Mouse (Mus musculus): Measurements from ENCODE around the gene Cpn1.
A peak's percentile ranks its signal among the peaks of the same experiment; 100 is the strongest.

Cpn1 gene

GRCm38 (mm10) chr19:43986069-43986794 lies at the start of gene Cpn1:
Gene Cpn1 (minus strand): TSS chr19:43986556.
- DNase-seq (ENCODE audit: low read depth), result no peak

GRCm38 (mm10) chr19:44033396-44033795 lies 47.0 kb upstream of the Cpn1 start:
- no peak for DNase-seq (ENCODE audit: low read depth)

- no peak for DNase-seq (ENCODE audit: low read depth)
Measured at GRCm38 (mm10) chr19:44032046-44032744, 45.8 kb upstream of the Cpn1 start.

GRCm38 (mm10) chr19:44030024-44030423 lies 43.7 kb upstream of the Cpn1 start:
- no peak for DNase-seq (ENCODE audit: low read depth)

- no peak for DNase-seq (ENCODE audit: low read depth)
Measured at GRCm38 (mm10) chr19:44028972-44029371, 42.6 kb upstream of the Cpn1 start, which contains the start of gene Cyp2c23. Gene Cyp2c23 (minus strand): TSS chr19:44029208.

- no peak for DNase-seq (ENCODE audit: low read depth)
Measured at GRCm38 (mm10) chr19:44026956-44027530, 40.7 kb upstream of the Cpn1 start.

GRCm38 (mm10) chr19:44024921-44025585 lies 38.7 kb upstream of the Cpn1 start:
- no peak for DNase-seq (ENCODE audit: low read depth)

GRCm38 (mm10) chr19:44023066-44023465 lies 36.7 kb upstream of the Cpn1 start:
- DNase-seq (ENCODE audit: low read depth), result no peak

- peak; percentile 96 for DNase-seq (ENCODE audit: low read depth)
Measured at GRCm38 (mm10) chr19:44021502-44021901, 35.1 kb upstream of the Cpn1 start.

GRCm38 (mm10) chr19:44019739-44020138 lies 33.4 kb upstream of the Cpn1 start:
- no peak for DNase-seq (ENCODE audit: low read depth)

GRCm38 (mm10) chr19:44013862-44014261 lies 27.5 kb upstream of the Cpn1 start:
- no peak for DNase-seq (ENCODE audit: low read depth)

GRCm38 (mm10) chr19:44008784-44009183 lies 22.4 kb upstream of the Cpn1 start:
- no peak for DNase-seq (ENCODE audit: low read depth)

GRCm38 (mm10) chr19:44007186-44007585 lies 20.8 kb upstream of the Cpn1 start:
- DNase-seq (ENCODE audit: low read depth), result peak; percentile 36

- no peak for DNase-seq (ENCODE audit: low read depth)
Measured at GRCm38 (mm10) chr19:44005025-44005424, 18.7 kb upstream of the Cpn1 start.

- DNase-seq (ENCODE audit: low read depth), result no peak
Measured at GRCm38 (mm10) chr19:44004261-44004660, 17.9 kb upstream of the Cpn1 start.

GRCm38 (mm10) chr19:44000720-44001119 lies 14.4 kb upstream of the Cpn1 start:
- no peak for DNase-seq (ENCODE audit: low read depth)

GRCm38 (mm10) chr19:44000061-44000460 lies 13.7 kb upstream of the Cpn1 start:
- peak; percentile 71 for DNase-seq (ENCODE audit: low read depth)

- DNase-seq (ENCODE audit: low read depth), result no peak
Measured at GRCm38 (mm10) chr19:43998802-43999527, 12.6 kb upstream of the Cpn1 start.

GRCm38 (mm10) chr19:43998101-43998500 lies 11.7 kb upstream of the Cpn1 start:
- DNase-seq (ENCODE audit: low read depth), result no peak

- no peak for DNase-seq (ENCODE audit: low read depth)
Measured at GRCm38 (mm10) chr19:43995427-43995826, 9.1 kb upstream of the Cpn1 start.

GRCm38 (mm10) chr19:43992464-43992863 lies 6.1 kb upstream of the Cpn1 start:
- no peak for DNase-seq (ENCODE audit: low read depth)

- no peak for DNase-seq (ENCODE audit: low read depth)
Measured at GRCm38 (mm10) chr19:43990362-43990761, 4.0 kb upstream of the Cpn1 start.
